Mouse (Mus musculus) ES-CJ7 (cell line): Measurements from ENCODE around the gene Btbd35f12.
"Not testable (repeated sequence)": the region's sequence is repeated elsewhere in the genome, so short reads cannot be mapped to it uniquely, and the experiment has no call there.

Source experiments
- DNase-seq: peaks from one replicate; pipeline ENCODE4 v3.0.0; 2011; ENCODE audit warnings: low read depth, low spot score

Btbd35f12 gene

DNA sequence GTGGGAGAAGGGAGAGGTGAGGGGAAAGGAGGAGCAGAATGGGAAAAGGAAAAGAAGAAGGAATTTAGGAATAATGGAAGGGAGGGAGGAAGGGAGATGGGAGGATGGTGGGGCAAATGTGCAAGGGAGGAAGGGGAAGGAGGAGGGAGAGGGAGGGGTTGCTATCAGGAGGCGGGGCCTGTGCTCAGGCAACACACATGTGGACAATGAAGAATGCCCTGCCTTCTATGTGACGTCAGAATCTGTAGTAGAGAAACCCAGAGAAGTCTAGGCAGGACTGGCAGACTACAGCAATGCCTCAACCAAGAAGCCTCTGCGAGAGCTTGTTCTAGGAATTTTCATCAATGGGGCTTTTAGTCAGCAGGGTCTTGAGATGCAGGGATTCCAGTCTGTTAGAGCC is at the start of gene Btbd35f12:
Gene Btbd35f12, plus strand, starts transcription at position 301 of the 400 bp plus-strand sequence.
- DNase-seq = not testable (repeated sequence)

- DNase-seq = not testable (repeated sequence)
Observed at GRCm38 (mm10) chrX:33353254-33353653, 40.1 kb downstream of the Btbd35f12 start.
